Mouse (Mus musculus) brain, adult 2 months (tissue): ENCODE results near the gene Pde10a.

Source experiments
- DNase-seq: peaks from one replicate; pipeline ENCODE4 v3.0.0; 2011; ENCODE audit warnings: low read depth, low spot score

Gene Pde10a

DNA sequence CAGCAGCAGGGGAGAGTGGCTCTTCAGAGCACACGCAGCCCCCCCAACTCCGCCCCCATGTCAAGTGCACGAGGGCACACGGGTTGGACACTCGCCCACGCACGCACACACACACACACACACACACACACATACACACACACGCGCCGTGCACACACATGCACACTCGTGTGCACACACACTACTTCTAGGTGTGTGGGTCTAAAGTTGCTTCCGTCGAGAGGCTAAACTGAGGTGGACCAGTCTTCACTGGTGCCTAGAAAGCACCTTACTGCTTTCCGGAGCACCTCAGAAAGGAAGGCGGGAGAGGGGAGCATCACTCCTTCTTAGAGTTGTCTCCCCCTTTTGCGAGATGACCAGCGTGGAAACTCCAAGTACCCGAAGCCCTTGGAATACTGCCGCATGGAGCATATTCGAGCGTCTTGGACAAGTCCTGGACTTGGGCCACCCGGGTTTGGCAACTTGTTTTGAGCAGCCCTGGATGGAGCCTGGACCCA lies at the start of gene Pde10a:
TSS of gene Pde10a (plus strand) at position 148 of the 497 bp plus-strand sequence.
- peak; percentile 71 for DNase-seq

DNA sequence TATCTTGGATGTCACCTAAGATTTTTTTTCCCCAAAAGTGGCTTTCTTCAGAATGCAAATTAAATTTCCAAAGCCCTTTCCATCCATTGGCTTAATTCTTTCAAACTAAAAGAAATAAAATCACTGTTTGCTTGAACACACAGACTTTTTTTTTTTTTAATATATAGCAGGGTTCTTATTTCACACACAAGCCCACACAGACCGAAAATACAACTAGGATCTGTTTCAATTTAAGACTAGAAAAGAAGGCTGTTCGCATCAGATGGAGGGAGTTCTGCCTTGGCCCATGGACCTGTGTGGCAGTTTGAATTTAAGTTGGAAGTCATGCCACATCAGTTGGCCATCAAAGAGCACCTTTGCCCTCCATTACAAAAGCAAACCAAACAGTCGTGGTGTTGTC lies 46.6 kb upstream of the Pde10a start:
- peak; percentile 58 for DNase-seq

DNA sequence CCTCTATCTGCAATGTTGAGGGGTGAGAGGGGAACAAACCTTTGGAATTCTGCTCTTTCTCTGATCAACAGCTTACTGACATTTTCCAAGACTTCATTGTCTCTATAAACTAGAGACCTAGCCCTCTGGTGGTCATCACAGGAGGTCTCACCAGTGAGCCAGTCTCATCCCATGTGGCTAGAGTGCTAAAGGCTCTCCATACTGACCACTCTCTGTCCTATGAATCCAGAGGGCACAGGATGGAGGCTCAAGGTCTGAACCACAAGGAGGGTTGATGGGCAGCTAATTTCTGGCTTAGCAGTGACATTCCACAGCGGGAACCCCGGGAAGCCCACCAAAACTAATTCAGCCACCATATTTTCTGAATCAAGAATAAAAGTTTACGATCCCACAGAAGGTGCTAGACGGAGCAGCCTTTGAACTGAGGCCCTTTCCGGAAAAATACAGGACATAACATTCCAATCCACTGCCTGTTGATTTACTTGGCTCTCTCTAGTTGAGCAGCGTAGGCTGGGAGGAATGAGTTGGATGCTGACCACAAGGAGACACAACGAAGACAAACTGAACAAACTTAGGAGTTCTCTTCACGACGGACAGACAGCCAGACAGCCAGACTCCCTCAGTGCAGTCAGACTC lies 45.6 kb upstream of the Pde10a start:
- no peak for DNase-seq

DNA sequence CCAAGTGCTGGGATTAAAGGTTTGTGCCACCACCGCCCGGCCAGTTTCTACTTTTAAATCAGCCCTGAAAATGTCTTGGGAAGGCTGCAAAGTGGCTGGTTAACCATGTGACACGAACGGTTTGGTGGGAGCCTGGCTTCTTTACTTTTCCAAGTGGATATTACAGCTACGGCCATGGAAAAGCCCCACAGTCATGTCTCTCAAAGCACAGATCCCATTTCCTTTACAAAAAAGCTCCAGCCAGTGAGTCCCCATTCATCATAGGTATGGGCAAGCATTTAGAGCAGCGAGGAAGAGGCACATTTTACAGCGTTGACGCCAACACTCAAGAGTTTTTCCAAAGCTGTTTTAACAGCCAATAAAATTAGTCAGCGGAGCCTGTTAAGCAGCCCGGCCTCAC lies 43.4 kb upstream of the Pde10a start:
- DNase-seq = no peak

DNA sequence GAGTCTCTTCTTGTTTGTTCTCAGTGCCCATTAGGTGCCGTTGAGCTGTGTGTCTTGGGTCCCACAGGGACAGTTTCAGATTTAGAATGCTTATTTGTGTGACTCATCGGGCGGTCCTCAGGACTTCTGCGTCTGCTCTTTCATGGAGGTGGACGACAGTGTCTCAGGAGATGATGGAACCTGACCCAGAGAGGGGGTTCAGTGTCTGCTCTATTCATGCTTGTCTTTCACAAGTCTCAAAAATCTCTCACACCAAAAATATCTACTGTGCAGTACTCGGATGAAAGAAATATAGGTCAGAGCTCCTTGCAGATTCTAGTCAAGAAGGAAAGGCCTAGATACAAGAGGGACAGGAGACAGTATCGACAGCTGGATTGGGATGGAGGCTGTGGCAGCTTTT lies 42.3 kb upstream of the Pde10a start:
- peak; percentile 58 for DNase-seq

DNA sequence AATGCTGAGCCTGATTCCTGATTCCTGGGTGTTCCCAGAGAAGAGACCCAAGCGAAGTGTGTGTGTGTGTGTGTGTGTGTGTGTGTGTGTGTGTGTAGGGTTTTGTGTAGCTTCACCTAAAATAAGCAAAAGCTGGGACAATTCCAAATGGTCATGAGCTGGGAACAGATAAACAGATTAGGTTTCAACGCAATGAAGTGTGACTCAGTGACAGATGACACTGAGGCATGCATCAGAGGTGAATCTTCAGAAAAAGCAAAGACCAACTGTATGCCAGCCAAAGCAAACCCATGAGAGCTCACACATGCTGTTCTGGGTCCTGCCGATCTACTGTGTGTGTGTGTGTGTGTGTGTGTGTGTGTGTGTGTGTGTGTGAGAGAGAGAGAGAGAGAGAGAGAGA lies 40.9 kb upstream of the Pde10a start:
- DNase-seq = no peak

DNA sequence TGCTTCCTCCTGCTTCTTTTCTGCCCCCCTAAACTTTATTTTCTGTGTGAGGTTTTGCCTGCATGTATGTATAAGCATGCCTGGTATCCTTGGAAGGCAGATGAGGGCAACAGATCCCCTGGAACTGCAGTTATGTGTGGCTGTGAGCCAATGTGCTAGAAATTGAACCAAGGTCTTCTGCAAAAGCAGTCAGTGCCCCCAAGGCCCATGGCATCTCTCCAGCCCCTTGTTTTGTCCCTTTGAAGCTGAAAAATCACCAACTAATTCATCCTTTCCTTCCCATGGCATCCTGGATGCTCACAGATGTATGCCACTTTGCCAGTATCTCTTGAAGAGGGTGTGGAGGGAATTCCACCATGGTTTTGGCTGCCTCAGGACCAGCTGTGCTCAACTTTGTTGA lies 40.0 kb upstream of the Pde10a start:
- no peak for DNase-seq

DNA sequence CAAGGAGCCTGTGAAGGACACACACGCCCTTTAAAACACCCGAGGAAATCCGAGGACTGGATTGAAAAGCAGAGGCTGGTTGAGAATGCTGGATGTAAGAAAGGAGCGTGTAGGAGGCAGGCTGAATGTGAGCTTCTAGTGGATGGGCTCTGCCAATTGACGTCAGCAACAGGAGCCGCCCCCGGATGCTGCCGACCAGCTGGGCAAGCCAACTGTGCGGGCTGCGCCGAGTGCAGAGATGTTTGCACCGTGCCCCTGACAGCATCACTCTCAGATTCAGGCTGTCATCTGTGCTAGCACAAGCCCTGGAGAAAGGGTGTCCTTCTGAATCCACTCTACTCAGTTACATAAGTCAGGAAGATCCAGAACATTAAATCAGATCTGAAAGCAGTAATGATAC lies 37.3 kb upstream of the Pde10a start:
- peak; percentile 96 for DNase-seq

DNA sequence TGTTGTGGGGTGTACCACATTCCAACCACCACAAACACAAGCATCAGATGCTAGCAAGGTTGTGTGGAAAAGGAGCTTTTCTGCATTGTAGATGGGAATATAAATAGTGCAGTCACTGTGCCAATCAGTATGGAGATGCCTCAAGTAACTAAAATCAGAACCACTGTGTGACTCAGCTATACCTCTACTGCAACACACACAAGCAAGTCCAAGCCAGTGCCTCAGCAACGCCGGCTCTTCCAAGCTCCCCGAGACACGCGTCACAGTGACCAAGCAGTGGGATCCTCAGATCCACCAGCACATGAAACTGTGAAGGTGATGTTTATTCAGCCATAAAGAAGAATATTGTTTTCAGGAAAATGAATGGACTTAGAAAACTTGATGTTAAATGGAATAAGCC lies 34.2 kb upstream of the Pde10a start:
- DNase-seq = peak; percentile 80

DNA sequence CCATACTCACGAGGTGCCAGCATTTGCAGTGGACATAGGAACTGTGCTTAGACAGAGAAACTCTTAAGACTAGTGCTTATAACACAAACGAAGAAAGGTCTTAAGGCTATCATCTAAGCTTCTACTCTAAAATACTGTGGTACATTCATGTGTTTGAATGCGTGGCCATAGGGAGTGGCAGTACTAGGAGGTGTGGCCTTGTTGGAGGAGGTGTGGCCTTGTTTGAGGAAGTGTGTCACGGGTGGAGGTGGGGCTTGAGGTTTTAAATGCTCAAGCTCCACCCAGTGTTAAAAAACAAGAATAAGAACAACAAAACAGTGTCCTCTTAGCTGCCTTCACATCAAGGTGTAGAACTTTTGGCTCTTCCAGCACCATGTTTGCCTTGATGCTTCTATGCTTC lies 31.7 kb upstream of the Pde10a start:
- DNase-seq = no peak

DNA sequence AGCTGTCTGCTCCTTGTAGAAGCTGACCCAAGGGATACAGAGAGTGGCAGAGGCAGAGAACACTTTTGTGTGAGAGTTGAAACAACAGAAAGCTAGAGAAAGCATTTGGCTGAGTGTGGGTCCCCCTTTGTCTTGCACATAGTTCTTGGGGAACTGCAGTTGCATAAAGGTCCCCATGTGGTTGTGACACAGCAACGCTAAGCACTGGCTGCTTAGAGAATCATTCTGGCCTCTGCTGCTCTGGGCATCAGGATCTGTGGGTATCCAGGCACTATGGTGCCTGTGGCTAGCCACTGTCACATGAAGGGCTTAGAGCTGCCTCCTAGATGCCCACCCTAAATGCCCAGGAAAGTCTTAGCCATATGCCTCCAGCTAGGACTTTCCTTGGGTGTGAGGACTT lies 27.0 kb upstream of the Pde10a start:
- DNase-seq = no peak

DNA sequence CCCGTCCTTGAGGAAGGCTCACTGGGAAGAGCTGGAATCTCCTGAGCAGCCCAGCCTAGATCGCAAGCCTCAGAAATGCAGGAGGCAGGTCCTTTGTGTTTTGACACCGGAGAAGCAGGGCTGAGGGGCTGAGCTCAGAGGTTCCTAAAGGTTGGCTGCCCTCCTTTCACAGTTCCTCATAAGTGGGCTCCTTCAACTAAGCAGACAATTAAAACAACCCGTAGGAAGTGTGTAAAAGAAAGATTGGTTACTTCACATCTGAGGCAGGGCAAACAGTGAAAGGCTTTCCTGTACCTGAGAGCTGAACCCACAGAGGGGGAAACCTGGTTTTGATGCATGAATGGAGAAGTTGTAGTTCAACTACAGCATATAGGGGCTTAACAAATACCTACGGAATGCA lies 26.5 kb upstream of the Pde10a start:
- DNase-seq = no peak

DNA sequence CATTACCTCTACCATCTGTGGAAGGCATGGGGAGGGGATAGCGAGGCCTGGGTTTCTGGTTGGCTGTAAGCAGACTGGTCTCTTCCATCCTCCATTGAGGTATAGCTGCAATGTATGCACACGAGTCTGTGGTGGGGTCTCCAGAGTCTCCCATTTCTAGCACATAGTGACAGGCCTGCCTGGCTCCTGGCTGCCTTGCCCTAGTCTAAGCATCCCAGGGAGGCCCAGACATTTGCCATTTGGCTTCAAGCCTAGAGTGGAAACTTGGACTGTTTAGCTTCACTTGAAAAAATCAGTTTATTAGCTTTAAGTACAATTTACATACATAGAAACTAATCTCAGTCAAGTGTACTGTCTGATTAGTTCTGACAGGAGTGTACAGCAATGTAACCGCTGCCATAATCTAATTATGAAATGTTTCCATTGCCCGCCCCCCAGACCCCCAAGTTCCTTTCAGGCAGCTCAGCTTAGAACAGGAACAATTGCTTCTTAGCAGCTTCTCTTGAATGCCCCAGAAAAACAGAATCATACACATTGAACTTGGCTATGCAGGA lies 25.5 kb upstream of the Pde10a start:
- no peak for DNase-seq

DNA sequence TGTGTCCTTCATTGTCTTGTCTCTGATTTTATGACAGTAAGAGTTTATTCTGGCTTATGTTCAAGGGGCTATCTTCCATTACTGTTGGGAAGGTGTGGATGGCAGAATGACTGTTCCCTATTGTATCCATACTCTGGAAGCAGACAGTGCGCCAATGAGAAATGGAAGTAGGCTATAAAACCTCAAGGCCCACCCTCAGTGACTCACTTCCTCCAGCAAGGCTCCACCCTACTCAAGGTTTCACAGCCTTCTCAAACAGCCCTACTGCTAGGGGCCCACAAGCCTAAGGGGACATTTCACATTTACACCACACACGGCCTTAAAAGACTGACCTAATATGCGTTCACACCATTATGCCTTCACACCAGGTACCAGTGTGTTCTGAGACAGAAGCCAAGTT lies 20.8 kb upstream of the Pde10a start:
- DNase-seq = no peak

DNA sequence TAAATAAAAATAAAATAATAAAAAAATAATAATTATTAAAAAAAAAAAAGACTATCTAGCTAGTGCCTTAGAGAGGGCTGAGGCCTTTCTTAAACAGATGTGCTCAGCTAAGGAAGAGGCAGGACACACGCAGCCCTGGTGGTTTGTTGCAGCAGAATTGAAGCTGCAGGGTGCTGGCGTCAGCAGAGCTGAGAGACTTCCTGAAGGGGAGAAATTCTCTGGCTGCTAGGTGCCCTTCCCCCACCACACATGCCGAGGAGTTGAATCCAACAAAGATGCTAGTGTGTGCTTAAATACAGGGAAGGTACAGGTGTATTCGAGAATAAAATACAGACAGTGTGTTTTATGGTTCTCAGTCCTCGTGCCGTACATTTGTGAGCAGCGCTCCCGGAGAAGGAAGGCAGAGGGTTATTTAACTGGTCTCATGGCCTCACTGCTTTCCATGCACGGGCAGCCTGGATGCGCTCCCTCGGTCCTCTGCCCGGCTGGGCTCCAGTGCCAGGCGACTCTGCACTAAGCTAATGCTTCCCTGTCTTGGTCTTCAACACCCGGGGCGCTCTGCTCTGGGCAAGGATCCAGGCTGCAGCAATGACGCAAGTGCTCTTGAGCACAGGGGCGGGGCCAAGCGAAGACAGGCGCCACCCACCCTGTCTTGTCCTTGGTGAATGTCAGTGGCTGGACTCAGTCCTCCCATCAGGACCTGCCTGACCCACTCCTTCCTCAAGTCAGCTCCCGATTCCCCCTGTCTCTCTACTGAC lies 19.3 kb upstream of the Pde10a start:
- DNase-seq = peak; percentile 97

DNA sequence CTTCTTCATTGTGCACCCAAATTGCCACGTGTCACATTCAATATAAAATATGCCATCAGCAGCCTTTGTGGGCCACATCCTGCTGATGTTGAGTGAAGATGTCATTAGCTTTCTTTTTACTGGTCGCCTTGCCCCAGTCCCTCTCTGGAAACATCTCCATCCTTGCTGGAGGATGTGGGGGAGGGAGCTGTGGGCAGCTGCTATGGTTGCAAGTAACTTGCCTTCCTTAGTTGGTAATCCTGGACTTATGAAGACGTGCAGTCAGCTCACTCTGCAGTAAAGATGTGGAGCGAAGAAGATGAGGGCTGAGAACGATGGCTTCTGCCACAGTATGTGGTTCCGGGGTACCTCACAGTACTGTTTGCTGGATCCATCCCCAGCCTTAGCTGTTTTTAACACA lies 18.4 kb upstream of the Pde10a start:
- peak; percentile 61 for DNase-seq

DNA sequence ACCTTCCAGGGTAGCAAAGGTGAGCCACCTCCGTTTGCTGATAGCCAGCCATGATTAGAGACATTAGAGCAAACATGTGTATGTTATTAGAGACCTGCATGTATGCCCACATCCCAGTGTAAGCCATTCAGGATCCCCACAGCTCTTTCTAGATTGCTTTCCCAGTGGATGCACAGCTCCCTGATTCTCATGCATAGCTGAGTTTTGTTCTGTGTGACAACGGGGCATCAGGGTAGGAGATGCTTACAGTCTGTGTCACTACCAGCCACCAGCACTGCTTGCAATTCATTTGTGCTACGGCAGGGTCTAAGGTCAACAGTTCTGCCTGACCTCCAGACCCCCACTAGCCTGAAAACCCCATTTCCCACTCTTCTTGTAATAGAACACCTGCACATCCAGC lies 17.5 kb upstream of the Pde10a start:
- DNase-seq = no peak

DNA sequence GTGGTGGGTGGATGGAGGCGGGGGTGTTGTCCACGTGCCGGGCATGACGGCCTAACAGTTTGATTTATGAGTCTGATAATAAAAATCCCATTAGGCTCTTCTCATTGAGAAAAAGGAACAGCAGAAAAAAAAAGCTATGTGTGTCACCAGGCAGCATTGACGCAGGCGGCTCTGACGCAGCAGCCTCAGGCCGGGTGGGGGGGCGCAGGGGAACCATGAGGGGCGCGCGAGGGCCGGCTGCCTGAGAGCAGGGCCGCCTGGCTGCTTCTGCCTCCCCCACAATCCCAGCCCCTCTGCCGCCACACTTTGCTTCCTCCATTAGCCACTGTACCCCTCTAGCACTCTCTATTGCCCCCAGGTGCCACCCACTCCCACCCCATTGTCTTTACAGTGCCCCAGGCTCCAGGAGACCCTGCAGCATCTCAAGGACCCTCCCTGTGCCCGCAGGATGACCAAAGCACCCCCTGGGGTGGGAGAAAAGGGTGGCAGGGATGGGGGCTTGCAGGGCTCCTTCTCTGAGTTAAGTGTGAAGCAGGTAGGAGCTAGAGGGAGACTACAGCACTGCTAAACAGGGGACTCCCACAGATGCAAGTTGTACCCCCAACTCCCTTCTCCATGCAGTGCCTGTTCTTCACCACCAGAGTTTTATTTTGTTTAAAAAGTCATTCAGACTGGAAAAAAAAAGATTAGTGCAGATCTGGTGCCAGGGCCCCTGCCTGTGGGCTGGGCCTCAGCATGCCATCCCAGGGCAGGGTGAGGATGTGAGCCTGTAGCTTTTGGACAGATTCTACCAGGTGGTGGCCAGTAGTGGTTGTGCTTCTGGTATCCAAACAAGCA lies 16.6 kb upstream of the Pde10a start:
- peak; percentile 93 for DNase-seq

DNA sequence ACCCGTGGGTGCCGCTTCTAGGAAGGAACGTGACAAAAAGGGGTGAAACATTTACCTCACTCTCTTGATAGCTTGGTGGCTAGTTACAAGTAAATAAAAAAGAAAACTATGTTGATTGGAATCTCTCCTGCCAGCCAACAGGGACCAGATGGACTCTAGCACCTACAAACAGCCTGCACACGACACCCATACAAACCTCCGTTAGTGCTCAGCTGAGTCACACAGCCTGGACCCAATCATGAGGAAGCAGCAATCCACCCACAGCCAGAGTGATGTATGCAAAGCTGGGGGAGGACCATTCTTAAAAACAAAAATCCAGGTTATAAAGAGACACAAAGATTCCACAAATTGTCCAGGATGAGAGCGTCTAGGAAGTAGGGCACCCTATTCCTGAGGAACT lies 9.2 kb upstream of the Pde10a start:
- peak; percentile 91 for DNase-seq

DNA sequence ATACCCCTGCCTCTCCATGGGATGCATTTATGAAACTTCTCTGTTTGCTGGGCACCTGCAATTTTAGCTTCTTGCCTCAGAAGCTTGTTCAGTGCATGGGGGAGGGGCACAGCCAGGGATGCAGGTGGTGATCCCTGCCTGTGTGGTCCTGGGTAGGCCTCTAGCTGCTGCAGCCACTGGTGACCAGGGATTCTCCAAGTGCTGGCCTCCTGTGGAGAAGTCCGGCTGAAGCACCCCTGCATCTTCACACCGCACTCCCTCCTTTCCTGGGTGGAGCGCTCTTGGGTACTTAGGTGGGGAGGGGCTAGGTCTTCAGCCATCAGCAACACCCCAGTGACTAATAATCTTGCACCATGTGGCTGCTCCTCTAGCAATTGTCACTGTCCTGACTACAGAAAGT lies 1.2 kb upstream of the Pde10a start:
- no peak for DNase-seq

DNA sequence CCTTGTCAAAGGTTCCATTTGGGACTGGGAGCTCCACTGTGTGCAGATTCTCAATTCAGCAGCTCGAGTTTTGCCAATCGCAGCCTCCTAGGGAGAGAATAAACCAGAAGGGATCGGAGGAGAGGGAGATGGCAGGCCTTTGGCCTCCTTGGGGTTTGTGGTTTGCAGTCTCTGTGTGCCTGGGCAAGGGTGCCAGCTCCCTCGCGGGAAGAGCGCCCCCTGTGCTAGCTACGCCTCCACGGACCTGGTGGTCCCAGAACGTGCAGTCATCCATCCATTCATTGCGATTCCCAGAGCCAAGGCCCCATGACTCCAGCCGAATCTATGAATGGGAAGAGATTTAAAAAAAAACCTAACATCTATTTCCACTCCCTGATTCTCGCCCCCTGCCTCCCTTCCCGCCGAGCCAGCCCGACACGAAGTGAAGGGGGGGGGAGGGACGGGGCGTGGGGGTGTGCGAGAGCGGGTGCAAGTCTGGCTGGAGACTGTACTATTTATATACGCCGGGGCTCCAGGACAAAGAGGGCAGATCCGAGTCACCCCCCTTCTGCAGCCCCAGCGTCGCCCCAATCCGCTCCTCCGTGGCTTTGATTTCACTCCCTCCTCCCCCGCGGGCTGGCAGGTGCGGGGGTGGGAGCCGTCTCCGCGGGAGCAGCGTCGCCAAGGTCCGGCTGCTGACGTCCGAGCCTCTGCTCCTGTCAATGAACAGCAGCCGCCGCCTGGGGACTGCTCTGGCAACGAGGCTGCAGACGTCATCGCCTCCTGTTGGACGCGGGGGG lies 596 bp upstream of the Pde10a start:
- peak; percentile 97 for DNase-seq
